Mouse (Mus musculus) cortical plate, adult 2 months (tissue): ENCODE measurements around the gene Slc30a5.

Experiments used
- CTCF ChIP-seq: fragments of 200-500 bp; IDR thresholded peaks from 2 replicates; pipeline ENCODE4 v1.5.1; 2011; ENCODE audit warnings: mild to moderate bottlenecking, control low read depth, low read length; ENCODE audit not compliant: insufficient read depth; ENCODE audit errors: extremely low read depth
- POLR2A ChIP-seq: fragments of 200-500 bp; IDR thresholded peaks from 2 replicates; pipeline ENCODE4 v1.6.1; 2011; ENCODE audit warnings: mild to moderate bottlenecking, low read length, control low read depth; ENCODE audit not compliant: insufficient read depth; ENCODE audit errors: extremely low read depth

DNA sequence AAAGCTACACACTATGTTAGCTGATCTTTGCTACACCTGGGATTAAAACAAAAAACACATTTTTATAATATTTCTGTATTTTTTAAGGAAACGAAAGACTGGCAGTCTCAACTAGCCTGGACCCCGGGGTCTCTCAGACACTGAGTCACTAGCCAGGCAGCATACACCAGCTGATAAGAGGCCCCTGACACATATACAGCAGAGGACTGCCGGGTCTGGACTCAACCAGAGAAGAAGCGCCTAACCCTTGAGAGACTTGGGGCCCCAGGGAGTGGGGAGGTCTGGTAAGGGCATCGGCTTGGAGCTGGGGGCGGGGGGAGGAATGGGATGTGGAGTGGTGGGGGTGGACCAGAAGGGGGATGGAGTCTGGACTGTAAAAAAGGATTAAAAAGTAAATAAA lies 80.2 kb downstream of the Slc30a5 start:
- TF ChIP-seq CTCF, result no peak
- no peak for TF ChIP-seq POLR2A
